Mouse (Mus musculus) lung, postnatal 0 days (tissue): ENCODE data around the gene Plpp7.

Experiments
- CTCF ChIP-seq: IDR thresholded peaks from 2 replicates; pipeline ENCODE4 v1.5.1; 2016; ENCODE audit warnings: antibody characterized with exemption, mild to moderate bottlenecking
- EP300 ChIP-seq: IDR thresholded peaks from 2 replicates; pipeline ENCODE4 v1.6.1; 2016; ENCODE audit warnings: antibody characterized with exemption, mild to moderate bottlenecking, control low read depth

GRCm38 (mm10) chr2:32105117-32105913 is 10.0 kb downstream of the Plpp7 start:
- no peak for TF ChIP-seq CTCF
- no peak for TF ChIP-seq EP300
